Mouse (Mus musculus): ENCODE measurements around the gene Ckap2.

DNA sequence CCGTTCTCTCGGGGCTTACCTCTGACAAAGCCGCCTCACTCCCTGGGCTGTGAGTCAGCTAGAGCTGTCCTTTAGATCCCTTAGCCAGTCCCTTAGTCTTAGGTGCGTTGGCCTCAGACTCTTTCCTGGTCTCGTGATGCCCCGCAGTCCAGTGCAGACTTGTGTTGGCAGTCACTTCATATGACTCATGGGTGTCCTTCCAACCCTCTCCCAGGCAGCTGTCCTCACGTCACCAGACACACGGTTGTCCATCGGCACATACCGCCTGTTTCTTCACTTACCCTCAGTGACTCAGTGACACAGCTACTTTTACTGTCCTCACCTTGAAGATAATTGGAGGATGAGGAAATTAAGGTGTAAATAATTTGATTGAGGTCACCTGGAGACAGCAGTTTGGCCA is 29.2 kb upstream of the Ckap2 start:
- TF ChIP-seq POLR2A (IDR thresholded peaks at IDR 0.05; ENCODE audit: low read depth, low read length) (no peak), CTCF (IDR thresholded peaks at IDR 0.05; ENCODE audit: extremely low read depth, insufficient read depth, insufficient read length, insufficient replicate concordance) (no peak)

All from spleen, adult 2 months (tissue).